Mouse (Mus musculus): Measurements from ENCODE around the gene Rce1.

DNA sequence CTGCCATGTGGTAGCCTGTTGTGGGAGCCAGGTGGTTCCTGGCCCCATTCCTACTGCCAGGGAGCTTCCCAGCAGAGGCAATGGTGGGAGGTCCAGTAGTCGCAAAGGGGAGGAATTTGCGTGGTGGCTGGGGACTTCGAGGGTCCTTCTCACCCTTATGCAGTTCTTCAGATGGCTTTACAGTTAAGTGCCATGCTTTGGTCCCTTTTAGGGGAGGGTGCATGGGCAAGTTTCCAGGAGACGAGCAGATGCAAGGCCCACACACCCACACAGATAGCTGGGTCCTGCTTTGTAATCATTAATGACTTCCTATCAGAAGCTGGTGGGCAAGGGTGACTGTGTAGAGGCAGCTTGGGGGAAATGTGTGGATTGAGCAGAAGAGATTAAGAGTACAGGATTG, 8.9 kb downstream of the Rce1 start:
- TF ChIP-seq KAT2A (IDR thresholded peaks at IDR 0.05; ENCODE audit: insufficient replicate concordance, low read length): no peak
- no peak for TF ChIP-seq TBP (conservative IDR thresholded peaks at IDR 0.05; ENCODE audit: low read depth, low read length)
- no peak for TF ChIP-seq CTCF (conservative IDR thresholded peaks at IDR 0.05 in 1 of 2, IDR thresholded peaks at IDR 0.05 in 1 of 2; ENCODE audit: low read depth in 2 of 2, low read length in 2 of 2)
- no peak for TF ChIP-seq POLR2AphosphoS2 (IDR thresholded peaks at IDR 0.05; ENCODE audit: low read depth, low read length)
- no peak for TF ChIP-seq MAFK (IDR thresholded peaks at IDR 0.05; ENCODE audit: insufficient replicate concordance, low read length)
- TF ChIP-seq POLR2A (IDR thresholded peaks at IDR 0.05; ENCODE audit: low read depth, low read length): no peak
- no peak for TF ChIP-seq MAX (IDR thresholded peaks at IDR 0.05; ENCODE audit: low read length)
